In genomic region chr14:23014747-23015286, GRCm38 (mm10) we compare ENCODE assay signal across 8 mouse cellular contexts.
DNase-seq lines count a peak whose midpoint lies in the region; ATAC-seq and TF ChIP-seq lines count a peak whose summit lies in the region.

No protein-coding gene starts in this region.

- H3K9me3 ChIP-seq in hindbrain, embryonic 13.5 days: no peaks in the 10 kb centered on the region
- no peaks in the 10 kb centered on the region for H3K9me3 ChIP-seq in limb, embryonic 15.5 days

- ATAC-seq in hindbrain, embryonic 13.5 days (ENCODE audit: low FRiP score): peak; percentile 59; the same call in 1 of the 2 replicates
- no peak for ATAC-seq in limb, embryonic 15.5 days (ENCODE audit: insufficient number of reproducible peaks, low FRiP score, low TSS enrichment, low read depth)
- ATAC-seq in inflammation-experienced regulatory T-cells, adult 6 months: no peak
- no peak for ATAC-seq in monocyte, adult 5-6 weeks (replicated peaks; ENCODE audit: insufficient number of reproducible peaks, low FRiP score, low TSS enrichment, poor library complexity, severe bottlenecking)

- WGBS in hindbrain, embryonic 13.5 days: 33% methylated on average over 2 of the region's 2 CpGs
- 44% methylated on average over 2 of the region's 2 CpGs for WGBS in limb, embryonic 15.5 days

- H3K4me3 ChIP-seq in layer of hippocampus, adult 2 months: no peak overlapping the region
- no peak overlapping the region for H3K4me3 ChIP-seq in hindbrain, embryonic 13.5 days
- no peak overlapping the region for H3K4me3 ChIP-seq in limb, embryonic 15.5 days

- H3K4me2 ChIP-seq in hindbrain, embryonic 13.5 days: no peak overlapping the region
- no peak overlapping the region; the same call in 1 of the 2 replicates for H3K4me2 ChIP-seq in limb, embryonic 15.5 days

- no peaks in the 10 kb centered on the region for H3K27me3 ChIP-seq in hindbrain, embryonic 13.5 days
- no peaks in the 10 kb centered on the region for H3K27me3 ChIP-seq in limb, embryonic 15.5 days

- no peaks in the 10 kb centered on the region for H3K36me3 ChIP-seq in hindbrain, embryonic 13.5 days
- no peaks in the 10 kb centered on the region for H3K36me3 ChIP-seq in limb, embryonic 15.5 days

- TF ChIP-seq CTCF in layer of hippocampus, adult 2 months (conservative IDR thresholded peaks at IDR 0.05): no peak

- DNase-seq in layer of hippocampus, adult 2 months (ENCODE audit: low spot score in 2 of 2): no peak
- no peak for DNase-seq in layer of hippocampus, adult 8-10 months (ENCODE audit: low spot score in 2 of 2)
- peak; percentile 60 for DNase-seq in embryo, embryonic 10 days (ENCODE audit: low spot score)
- DNase-seq in retina, postnatal 1 day: peak; percentile 47

- H3K27ac ChIP-seq in layer of hippocampus, adult 2 months: 0 out of 2 replicates have a peak overlapping the region, but pooled peaks have one; percentile 23
- peak overlapping the region; percentile 68 for H3K27ac ChIP-seq in hindbrain, embryonic 13.5 days
- H3K27ac ChIP-seq in limb, embryonic 15.5 days: peak overlapping the region; percentile 80

- H3K4me1 ChIP-seq in hindbrain, embryonic 13.5 days (replicated peaks): peaks cover 33% of the 10 kb centered on the region
- peaks cover 19% of the 10 kb centered on the region for H3K4me1 ChIP-seq in limb, embryonic 15.5 days

- H3K9ac ChIP-seq in hindbrain, embryonic 13.5 days: no peak overlapping the region
- no peak overlapping the region for H3K9ac ChIP-seq in limb, embryonic 15.5 days

Comparison
In these comparisons a context has a peak if more than half of its experiments do, and no peak if none do; other contexts are left out.
1. DNase-seq: peak in embryo, embryonic 10 days (single experiment) and retina, postnatal 1 day (single experiment); none in layer of hippocampus, adult 2 months (0 of 2) and layer of hippocampus, adult 8-10 months (0 of 2).
2. H3K27ac ChIP-seq: peak in every context shown above with its lines; median percentile 80 in limb, embryonic 15.5 days; 68 in hindbrain, embryonic 13.5 days; 23 in layer of hippocampus, adult 2 months.